Mouse (Mus musculus) thymus, postnatal 25 days (tissue): ENCODE measurements around the gene Mdfic.
A peak's percentile ranks its signal among the peaks of the same experiment; 100 is the strongest.

Source experiments
- DNase-seq: peaks from one replicate; pipeline ENCODE4 v3.0.0; 2022

Mdfic gene

DNA sequence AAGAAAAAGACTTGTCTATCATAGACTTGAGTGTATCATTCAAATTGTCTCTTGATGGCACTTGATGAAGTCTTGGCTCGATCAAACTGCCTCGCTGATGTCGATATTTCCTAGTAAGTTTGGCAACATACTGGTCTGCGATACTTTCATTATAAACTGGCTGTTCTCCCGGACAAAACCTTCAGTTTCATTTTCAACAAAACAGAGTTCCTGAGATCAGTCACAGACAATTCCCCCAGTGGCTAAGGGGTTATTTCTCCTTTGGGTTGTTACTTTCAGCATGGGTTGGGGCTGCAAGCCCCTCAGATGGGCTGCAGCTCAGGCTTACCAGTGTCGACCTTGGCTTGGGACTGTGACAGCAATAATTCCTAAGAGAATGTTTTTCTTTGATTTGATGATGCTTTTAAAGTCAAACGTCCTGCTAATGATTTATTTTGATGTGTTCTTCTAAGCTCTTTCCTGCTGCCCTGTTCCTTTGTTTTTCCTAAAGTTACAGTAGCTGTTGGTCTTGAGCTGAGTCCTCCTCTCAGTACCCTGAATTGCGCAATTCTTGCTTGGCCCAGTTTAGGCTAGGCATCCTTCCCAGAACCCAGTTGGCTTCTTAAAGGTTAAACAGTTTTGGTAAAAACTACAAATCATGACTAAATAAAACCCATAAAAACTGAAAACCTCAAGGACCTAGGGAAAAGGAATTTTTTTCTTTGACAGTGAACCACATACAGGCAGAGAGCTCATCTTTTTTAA, 73.3 kb downstream of the Mdfic start:
- peak; percentile 5 for DNase-seq

DNA sequence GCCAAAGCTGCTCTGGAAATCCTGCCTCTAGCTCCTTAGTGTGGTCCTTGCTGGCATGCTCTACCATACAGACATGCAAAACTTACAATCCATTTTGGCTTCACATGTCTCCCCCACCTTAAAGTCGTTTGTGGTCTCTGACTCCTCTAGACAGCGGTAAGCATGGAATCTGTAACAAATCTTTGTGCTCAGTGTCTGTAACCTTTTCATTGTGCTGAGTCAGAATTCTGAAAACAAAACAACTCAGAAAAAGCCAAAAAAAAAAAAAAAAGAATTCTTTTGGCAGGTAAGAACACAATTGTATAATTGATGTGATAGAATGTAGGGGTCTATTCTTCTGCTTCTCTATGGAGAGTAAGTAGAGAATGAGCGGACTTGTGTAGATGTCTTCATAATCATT, 74.3 kb downstream of the Mdfic start:
- DNase-seq, result no peak

DNA sequence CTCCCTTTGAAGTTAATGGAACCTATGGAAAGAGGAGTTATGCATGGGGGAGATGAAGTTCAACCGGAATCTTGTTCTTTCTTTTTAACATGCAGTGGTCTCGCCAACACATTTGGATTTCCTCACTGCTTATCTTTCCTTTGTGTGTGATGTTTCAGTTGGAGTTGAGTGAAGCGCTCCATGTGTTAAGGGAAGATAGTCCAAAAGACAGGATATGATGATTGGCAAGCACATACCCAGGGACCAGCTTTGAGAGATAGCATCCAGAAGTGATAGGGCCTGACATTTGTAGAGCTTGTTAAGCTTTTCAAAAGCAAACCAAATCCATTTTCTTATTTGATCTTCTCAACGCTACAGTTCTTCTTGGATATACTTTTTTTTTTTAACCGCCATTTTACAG, 86.9 kb downstream of the Mdfic start:
- DNase-seq, result no peak

DNA sequence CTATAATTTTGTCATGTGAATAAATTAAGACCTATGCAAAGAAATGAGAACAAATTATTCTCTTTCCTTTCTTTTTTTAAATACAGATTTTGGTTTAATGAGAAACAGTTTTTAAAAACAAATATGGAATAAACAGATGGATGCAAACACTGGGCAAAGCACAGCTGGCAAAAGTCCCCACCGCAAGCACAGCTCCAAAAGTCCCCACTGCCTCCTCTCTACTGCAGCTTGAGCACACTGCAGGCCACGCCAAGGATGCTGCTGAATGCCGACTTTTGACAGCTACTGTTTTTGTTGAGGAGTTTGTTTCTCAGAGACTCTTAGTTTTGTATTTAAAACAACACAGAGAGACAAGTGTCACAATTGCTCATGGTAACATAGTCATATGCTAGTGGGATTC, 104.8 kb downstream of the Mdfic start:
- no peak for DNase-seq

DNA sequence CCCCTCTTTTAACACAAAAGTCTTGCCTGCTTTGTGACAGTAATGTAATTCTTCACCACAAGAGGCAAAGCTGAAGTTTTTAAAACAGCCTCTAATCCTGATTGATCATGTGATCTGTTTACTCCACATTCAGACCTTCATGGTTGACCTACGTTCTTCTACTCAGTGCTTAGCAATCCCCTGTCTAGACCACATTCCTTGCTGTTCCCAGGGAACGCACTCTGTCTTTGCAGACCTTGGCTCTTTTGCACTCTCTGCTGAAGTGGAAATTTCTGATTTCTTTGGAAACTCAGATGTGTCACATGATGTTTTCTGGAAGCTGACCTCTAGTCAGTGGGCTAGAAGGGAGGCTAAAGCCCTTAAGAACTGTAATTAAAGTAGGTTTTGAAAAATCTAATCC, 109.4 kb downstream of the Mdfic start:
- no peak for DNase-seq

DNA sequence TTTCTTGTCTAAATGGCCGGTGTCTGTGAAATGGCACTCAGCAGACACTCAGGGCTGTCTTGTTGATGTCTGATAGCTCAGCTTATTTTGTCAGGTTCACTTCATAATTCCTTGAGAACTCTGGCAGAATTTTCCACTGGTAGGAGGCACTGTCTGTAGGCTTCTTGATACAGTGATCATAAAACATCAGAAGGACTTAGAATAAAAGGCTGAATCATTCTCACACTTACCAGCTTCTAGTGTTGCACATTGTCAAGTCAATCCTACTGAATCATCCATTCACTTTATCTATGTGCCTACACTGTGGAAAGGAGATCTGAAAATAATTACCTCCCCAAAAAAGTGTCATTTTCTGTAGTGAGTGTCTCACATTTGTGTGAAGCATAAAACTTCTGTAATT, 110.2 kb downstream of the Mdfic start:
- no peak for DNase-seq

DNA sequence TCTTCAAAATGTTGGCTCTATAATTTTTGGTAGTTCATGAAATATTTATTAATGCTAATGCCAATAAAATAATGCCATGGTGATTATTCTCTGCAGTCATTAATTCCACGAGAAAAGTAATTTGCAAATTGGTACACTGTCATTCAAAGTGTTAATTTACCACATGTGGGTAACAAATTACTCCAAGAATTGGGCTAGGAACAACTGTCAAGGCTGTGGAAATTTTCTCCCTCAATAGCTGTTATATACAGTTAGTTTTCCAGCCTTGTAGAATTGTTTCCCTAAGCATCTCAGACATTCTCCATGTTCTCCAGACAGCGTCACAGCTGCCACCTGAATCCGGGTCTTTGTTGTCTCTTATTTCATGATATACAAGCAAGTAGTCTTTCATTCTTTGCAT, 117.2 kb downstream of the Mdfic start:
- DNase-seq, result no peak

DNA sequence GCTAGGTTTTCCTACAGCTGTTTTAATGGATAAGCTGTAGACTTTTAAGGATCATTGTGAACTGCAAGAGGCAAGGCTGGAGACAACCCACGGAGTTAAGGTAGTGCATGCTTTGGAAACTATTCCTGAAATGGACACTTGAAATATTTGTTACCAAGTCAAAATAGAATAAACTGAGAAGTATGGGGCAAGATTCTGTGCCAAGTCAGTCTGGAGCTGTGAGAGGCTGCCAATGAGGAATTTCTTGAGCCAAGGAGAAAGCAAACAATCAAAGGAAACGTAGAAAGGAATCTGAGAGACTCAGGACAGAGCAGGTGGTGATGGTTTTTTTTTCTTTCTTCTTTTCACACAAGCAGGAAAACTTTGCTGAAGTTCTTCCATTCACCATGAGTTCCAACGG, 119.4 kb downstream of the Mdfic start:
- DNase-seq, result no peak

DNA sequence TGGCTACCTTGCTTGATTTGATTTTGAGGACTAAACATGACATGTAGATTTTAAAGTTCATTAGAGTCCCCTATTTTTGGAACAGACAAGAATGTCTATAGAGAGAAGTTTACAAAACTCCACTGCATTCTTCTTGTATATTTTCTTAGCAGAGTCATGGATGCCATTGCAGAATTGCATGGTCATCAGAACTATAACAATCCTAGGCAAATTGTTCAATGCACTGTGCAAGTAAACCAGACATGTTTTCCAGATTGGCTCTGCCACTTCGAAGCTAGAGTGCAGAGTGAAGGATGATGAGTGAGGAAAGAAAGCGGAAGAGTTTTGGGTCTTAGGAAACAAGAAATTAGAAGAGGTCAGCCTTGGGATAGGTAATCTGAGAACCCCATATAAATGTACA, 120.0 kb downstream of the Mdfic start:
- DNase-seq, result no peak

DNA sequence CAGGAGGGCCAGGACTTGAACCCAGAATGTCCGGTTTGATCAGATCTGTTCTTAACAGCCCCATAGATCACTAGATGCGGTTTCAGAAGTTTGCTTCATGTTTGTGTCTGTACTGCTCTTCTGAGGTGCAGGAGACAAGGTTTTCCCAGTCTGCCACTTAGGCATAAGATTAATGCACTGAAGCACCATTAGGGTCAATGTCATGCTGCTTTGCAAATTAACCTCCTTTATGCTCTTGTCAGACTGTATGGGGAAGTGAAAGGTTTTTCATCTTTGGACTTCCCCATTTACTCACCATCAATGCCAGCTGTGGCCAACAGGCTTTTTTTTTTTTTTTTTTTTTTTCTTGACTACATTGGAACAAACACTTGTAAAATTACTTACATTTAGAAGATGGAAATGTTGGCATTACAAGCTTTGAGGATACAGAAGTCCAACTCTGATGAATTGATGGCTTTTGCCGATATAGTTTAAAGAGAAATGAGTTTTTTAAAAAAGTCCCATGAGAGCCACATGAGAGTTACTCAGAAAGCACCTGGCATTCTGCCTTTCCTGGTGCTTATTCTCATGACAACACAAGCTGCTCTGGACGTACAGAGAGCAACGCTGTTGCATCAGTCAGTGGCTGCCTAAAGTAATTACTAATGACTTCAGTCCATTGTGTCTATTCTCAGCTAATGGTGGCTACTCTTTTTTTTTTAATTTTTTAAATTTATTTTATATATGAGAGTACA, 121.2 kb downstream of the Mdfic start:
- DNase-seq, result no peak

DNA sequence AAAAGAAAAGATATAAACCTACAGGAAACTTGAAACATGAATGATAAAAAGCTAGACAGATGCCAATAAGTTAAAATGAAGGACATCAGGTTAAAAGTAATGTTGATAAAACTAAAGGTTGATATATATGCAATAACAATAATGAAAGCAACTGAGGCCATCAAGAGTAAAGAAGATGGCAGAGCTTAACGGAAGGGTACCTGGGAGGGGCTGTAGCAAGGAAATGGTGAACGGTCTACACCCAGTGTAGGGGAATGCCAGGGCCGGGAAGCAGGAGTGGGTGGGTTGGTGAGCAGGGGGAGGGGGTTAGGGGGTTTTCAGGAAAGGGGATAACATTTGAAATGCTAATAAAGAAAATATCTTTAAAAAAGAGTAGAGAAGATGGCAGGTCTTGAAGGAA, 122.8 kb downstream of the Mdfic start:
- DNase-seq, result no peak

DNA sequence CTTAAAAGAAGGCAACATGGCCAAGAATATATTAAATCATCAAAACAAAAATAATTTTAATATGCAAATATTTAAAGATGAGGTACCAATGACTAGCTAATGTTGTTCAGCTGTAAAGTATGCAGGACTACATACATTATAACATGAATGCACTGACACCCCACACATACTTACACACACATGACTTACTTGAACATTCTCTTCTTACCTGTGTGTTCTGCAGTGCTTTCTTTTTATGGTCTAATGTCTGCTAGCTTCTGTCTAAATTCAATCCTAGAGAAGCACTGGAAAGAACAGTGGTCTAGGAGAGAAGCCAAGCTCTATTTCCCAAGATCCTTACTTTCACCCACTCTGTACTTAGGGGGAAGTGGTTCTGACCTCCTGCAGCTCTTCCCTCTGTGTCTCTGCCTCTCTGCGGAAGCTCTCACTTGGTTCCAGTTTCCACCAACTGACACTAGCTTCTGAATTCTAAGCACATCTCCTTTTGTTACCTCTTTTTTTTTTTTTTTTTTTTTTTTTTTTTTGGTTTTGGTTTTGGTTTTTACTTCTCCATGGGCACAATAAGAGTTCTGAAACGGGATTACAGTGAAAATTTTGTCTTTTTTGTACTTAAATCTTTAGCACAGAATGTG, 125.4 kb downstream of the Mdfic start:
- no peak for DNase-seq
